Mouse (Mus musculus): ENCODE measurements at regions not wholly inside any gene's neighbourhood (a gene's known extent, or its start where the extent isn't known, plus 50 kb on each side); places are given as distances from the start of the nearest gene placed in this dataset.

DNA sequence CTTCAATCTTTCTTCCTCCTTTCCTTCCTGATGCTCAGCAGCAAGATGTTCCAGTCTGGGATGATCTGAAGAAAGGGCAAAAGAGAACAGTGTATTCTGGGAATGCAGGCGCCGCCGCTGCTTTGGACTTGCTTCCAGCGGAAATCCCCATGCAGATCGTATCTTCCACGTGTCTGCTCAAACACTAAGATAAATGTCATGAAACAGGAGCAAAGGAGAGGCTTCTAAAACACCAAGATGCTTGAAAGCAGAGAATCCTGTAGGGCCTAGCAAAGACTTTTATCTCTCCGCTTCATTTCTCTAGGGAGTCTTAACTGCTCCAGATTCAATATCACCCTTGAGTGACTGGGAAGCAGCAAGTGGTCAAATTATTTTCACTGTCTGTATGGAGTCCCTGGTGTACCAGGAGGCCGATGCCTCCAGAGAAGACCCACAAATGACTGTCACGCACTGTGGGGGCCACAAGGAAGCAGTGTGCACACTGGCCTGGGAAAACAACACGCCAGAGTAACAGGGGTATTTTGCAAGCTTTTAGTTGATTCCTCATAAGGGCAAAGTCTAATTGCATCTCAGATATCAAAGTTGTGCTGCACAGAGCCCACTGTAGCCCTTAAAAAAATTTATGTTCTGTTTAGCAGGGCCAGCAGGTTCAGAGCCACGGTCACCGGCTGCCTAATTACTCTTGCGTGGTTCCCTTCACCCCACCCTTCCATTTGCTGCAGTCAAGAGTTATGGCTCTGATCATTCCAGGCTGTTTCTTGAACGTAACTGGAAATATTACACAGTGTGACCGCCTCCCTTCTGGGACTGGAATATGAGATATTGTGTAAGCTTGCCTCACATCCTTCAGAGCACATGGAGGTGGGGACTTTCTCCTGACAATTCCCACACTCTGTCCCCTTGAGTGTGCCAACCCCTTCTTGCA lies 161.7 kb downstream of the Gm10260 start:
- no peak for TF ChIP-seq GATA1 (IDR thresholded peaks at IDR 0.05; ENCODE audit: low read length)

- TF ChIP-seq GATA1 (IDR thresholded peaks at IDR 0.05; ENCODE audit: low read length), result no peak
These were observed 165.6 kb downstream of the Gm10260 start for GRCm38 (mm10) chr13:97594851-97595250.

DNA sequence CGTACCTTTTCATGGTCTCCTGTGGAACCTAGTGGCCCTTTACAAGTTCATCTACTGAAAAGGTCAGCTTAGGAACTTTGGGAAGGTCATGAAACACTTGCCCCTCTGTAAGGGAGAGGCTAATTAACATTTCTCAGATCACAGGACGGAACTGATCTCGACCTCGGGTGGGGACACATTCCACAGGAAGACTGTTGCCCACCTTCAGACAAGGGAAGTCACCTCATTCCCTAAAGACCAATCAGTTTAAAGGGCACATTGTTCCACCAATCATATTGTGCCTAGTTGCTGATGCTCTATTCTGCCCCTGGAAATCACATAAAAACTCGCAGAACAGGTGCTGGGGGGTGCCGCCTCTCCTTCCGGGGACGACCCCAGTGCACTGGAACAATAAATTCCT lies 170.8 kb downstream of the Gm10260 start:
- TF ChIP-seq GATA1 (IDR thresholded peaks at IDR 0.05; ENCODE audit: low read length), result no peak

DNA sequence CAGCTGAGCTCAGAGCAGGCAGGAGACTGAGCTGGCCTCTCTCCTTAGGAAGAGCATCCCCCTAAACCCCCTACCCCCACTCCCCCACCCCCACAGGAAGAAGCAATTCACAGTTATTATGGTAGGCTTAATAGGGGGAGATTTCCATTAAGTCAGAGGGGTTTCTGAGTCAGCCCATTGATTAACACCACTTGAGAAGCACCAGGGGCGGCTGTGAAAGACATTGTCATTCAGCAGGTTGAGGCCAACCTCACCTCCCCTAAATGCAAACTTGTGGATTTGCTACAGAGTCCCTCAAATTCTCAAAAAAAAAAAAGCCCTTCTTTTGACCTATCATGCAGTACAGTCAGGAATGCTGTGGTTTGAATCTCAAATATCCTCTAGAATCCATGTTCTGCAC lies 172.3 kb downstream of the Gm10260 start:
- no peak for TF ChIP-seq GATA1 (IDR thresholded peaks at IDR 0.05; ENCODE audit: low read length)

DNA sequence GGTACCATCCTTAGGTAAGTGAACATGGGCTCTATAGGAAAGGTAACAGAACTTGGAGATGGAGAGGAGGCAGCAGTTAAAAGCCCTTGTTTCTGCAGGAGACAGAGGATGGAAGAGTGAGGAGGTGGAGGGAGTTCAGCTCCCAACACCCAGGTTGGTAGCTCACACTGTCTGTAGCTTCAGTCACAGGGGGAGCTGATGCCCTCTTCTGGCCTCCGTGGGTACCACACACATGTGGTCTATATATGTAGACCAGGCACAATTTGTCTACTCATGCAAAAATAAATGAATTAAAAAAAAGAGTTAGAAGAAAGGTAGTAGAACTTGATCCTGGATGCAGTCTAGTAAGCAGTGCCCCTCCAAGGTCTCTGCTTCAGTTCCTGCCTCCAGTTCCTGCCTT lies 173.3 kb downstream of the Gm10260 start:
- no peak for TF ChIP-seq GATA1 (IDR thresholded peaks at IDR 0.05; ENCODE audit: low read length)

DNA sequence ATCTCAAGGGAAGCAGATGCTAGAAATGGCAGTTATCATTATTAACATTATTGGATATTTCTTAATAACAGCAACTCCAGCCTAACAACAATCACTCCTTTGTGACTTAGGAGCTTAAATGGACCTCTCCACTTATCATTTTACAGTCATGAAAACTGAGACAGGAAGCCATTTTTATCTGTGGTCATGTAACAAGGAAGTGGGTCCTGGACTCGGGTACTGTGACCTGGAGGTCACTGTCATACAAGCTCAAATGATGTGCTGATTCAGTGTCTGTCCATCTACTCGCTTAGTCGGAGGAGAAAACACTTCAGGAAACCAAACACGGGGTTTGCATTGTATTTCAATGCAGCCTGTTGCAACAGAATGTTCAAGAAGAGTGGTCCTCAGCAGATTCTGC lies 176.4 kb downstream of the Gm10260 start:
- TF ChIP-seq GATA1 (IDR thresholded peaks at IDR 0.05; ENCODE audit: low read length), result no peak

DNA sequence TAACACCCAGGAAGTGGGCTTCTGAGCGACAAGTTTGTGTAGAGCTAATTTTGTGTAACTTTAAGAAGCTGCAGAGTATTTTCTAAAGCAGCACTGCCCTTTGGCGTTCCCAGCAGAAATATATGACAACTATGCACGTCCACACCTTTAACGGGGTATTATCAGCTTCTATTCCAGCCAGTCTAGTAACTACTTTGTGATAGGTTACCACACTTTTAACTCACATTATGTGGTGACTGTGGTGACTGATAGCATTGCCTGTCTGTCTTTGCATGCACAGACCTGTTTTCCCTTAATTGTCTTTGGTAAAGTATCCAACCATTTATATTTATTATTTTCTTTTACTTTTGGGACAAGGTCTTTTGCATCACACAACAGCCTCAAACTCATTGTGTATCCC lies 179.1 kb downstream of the Gm10260 start:
- no peak for TF ChIP-seq GATA1 (IDR thresholded peaks at IDR 0.05; ENCODE audit: low read length)

GRCm38 (mm10) chr13:97580241-97580874 lies 180.1 kb downstream of the Gm10260 start:
- no peak for TF ChIP-seq GATA1 (IDR thresholded peaks at IDR 0.05; ENCODE audit: low read length)

GRCm38 (mm10) chr13:97578595-97578994 lies 181.8 kb downstream of the Gm10260 start:
- TF ChIP-seq GATA1 (IDR thresholded peaks at IDR 0.05; ENCODE audit: low read length), result no peak

DNA sequence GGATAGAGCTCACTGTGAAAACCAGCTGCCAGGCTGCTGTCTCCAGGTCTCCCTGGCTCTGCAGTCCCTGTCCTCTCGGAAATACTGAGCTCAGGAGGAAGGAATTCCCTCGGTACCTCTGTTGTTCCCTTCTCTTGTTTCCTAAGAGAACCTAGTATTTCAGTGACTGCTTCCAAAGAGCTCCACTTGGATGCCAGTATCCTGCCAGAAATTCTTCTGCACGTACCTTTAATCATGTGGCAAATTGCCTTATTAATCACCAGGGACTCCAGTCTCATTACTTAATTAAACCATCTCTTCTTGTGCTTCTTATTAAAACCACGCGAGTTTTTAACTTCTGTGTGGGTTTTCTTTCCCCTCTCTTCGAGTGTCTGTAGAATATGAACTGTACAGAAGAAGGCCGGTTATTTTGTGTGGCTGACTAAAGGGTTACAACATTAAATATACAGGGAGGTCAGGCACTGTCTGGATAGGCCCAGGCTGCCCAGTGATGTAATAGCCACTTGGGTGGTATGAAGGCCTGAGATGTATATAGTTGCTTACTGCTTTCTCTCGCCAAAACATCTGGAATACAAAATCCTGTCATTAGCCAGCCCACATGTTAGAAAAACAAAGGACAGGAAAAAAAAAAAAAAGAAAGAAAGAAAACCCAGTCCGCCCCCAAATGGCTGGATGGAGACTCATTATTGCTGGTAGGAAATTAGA lies 183.2 kb downstream of the Gm10260 start:
- TF ChIP-seq GATA1 (IDR thresholded peaks at IDR 0.05; ENCODE audit: low read length), result no peak

GRCm38 (mm10) chr13:97573601-97574000 lies 186.8 kb downstream of the Gm10260 start:
- no peak for TF ChIP-seq GATA1 (IDR thresholded peaks at IDR 0.05; ENCODE audit: low read length)

DNA sequence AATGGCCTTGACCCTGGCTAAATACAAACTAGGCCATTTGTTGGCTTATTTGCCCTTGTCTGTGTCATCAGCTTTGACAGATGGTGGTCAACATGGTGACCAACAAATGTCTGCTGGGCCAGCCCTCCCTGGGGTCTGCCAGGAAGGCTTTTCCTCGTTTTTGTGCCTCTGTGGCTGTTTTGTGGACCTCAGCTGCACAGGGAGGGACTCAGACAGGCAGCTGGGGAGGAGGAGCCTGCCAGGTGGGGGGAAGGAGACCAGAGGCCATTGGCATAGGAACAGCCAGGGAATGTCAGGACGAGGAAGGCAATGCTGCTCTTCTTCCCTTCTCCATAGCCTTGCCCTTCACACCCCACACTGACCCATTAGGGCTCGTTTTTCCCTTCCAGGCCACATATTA lies 188.1 kb downstream of the Gm10260 start:
- no peak for TF ChIP-seq GATA1 (IDR thresholded peaks at IDR 0.05; ENCODE audit: low read length)

GRCm38 (mm10) chr13:97570009-97570408 lies 190.4 kb downstream of the Gm10260 start:
- TF ChIP-seq GATA1 (IDR thresholded peaks at IDR 0.05; ENCODE audit: low read length), result no peak

DNA sequence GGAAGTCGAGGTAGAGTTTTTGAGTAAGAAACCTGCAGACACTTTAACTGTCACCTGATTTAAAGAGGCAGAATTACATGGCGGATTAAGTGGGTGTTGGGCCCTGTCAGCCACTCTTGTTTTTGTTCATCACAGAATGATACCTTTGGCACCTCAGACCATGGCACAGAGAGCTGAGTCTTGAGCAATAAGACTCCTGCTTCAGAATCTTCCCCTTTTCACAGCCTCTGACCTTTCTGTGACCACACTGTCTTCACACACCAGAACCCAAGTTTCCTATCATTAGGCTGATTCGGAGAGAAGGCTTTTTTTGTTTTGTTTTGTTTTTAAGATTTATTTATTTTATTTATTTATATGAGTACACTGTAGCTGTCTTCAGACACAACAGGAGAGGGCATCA lies 192.8 kb downstream of the Gm10260 start:
- TF ChIP-seq GATA1 (IDR thresholded peaks at IDR 0.05; ENCODE audit: low read length), result no peak

GRCm38 (mm10) chr13:97566071-97566470 lies 194.4 kb downstream of the Gm10260 start:
- TF ChIP-seq GATA1 (IDR thresholded peaks at IDR 0.05; ENCODE audit: low read length), result no peak

DNA sequence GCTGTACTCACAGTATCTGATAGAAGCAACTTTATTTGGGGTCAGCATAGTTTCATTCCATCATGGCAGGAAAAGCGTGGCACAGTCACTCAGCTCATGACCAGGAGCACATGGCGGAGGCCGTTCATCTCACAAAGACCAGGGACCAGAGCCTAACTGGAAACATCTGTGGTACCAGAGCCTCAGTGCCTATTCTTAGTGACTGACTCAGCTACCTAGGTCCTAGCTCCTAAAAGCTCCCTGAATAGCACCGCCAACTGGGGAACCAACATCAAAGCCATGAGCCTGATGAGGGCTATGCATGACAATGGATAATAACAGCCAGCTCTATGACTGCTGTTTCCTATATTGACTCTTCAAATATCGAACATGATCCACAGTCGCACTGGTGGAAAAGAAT lies 198.2 kb downstream of the Gm10260 start:
- TF ChIP-seq GATA1 (IDR thresholded peaks at IDR 0.05; ENCODE audit: low read length), result no peak
